Mouse (Mus musculus) right cerebral cortex, postnatal 25 days (tissue): ENCODE data around the gene Krt26.
A peak's percentile ranks its signal among the peaks of the same experiment; 100 is the strongest.

Experiments
- DNase-seq: peaks from one replicate; pipeline ENCODE4 v3.0.0; 2022

Krt26 gene

DNA sequence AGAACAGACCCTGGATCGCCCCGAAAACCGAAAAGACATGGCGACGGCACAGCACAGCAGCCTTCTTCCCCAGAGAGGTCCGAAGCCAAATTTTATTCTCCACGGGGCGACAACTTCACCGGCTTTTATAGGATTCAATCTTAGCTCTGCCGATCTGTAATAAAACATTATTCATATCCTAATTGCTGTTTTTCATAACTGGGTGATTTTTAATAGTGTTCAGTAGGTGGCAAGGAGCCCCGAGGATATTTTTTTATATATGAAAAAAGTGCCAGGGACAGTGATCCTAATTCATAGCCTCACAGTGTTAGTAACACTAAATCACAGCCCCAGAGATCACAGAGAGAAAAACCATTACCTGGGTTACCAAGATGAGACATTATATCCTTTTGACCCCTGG lies at the start of gene Krt26:
Gene Krt26 (minus strand): TSS at position 101 of the 400 bp plus-strand sequence.
- no peak for DNase-seq

DNA sequence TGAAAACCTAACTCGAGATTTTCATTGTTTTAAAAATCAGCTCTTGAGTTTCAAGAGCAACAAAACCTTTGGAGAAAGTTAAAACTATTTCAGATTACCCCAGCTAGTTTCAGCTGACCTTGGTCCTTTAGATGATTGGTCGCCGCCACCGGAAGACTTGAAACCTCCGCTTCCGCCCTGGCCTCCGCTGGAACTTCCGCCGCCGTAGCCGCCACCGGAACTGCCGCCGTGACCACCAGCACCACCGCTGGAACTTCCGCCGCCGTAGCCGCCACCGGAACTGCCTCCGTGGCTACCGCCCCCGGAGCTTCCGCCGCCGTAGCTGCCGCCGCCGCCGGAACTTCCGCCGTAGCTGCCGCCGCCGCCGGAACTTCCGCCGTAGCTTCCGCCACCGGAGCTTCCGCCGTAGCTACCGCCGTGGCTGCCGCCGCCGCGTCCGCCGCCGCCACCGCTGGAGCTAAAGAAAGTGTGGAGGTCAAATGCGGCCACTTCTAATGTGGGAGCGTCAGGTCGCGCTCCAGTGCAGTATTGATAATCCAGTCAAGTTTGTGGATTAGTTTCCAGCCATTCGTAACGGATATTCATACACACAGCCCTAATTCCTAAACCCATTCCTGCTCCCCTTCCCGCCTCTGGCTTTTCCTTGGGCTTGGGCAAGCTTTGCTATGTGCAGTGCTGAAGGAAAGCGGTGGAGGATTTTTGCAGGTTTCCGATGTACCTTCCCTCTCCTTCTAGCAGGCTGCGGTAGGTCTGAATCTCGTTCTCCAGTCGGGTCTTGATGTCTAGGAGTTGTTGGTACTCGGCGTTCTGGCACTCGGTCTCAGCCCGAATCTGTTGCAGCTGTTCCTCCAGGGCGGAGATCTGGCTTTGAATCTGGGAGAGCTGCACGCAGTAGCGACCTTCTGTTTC lies 48.3 kb upstream of the Krt26 start:
- peak; percentile 88 for DNase-seq

DNA sequence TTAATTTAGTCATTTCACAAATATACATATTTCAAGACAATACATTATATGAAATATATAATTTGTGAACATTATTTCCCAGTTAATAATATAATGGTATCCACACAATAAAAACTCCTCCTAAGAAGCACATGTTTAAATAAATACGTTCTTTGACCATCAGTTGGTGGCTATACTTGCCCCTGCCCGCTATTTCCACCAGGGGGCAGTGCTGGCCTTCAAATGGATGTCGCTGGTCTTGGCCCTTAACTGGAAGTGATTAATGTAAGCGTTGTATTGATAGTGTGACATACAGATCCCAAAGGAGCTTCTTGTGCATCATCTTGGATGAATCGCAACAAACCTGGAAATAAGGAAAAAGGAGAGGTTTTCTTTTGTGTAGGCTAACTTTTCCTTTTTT lies 41.8 kb upstream of the Krt26 start:
- peak; percentile 54 for DNase-seq

DNA sequence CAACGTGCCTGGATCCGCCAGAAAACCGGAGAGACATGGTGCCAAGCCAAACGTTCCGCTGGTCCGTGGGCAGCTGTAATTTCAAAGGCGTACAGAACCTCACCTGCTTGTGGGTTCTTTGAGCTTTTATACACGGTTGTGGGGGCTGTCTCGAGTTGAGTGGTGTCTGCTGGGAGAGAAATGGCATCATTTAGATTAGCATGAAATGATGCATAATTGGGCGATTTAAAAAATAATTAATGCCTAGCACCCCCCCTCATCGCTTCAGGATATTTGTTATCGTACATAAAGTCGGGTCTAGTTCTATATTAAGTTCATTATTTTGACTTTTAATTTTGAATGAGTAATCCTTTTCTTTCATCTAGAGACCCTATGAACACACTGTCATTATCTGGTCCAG lies 37.0 kb upstream of the Krt26 start, which contains the start of gene Krt28:
Gene Krt28 (minus strand): TSS at position 101 of the 400 bp plus-strand sequence.
- DNase-seq, result no peak

DNA sequence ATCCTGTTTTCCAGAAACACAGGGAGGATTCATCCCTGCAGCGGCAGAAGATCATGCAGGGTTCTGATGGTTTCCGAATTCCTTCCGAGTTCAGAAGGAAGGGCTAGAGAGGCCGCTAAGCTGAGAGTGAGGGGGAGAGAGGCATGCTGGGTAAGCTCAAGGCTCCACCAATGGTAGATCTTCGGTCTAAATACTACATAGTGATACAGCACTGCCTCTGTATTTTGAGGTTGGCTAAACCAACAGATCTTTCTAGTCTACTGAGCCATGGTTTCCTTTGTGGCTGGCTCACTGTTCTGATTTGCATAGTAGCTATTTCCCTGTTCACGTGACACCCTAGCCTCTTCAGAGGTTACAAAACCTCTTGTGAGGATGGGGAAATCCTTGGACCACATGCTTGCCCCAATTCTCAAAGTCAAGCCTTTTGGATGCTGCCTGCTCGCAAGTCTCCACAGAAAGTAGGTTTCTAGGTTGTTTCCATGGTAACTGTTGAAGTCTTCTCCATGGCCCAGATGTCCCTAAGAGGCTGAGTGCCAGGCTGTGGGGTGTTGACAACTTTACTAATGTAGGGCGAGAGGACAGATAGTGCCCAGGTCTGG lies 32.2 kb upstream of the Krt26 start:
- peak; percentile 50 for DNase-seq

DNA sequence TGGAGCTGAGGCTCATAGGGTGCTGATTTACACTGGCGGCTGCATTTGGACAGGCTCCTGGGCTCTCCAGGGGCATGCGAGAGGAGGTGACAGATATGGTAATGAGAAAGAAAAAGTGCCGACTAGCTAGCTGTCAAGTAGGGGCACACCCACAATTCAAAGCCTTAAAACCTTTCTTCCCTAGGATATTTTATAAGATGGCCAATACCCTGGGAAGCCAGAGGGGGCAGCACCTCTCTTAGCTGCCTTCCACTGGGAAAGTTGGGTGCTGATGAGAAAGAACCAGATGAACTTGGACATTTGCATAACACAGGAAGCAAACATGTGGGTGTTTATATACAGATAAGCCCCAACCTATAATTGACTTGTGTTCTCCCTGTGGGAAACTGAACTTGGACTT lies 31.5 kb upstream of the Krt26 start:
- DNase-seq, result no peak

DNA sequence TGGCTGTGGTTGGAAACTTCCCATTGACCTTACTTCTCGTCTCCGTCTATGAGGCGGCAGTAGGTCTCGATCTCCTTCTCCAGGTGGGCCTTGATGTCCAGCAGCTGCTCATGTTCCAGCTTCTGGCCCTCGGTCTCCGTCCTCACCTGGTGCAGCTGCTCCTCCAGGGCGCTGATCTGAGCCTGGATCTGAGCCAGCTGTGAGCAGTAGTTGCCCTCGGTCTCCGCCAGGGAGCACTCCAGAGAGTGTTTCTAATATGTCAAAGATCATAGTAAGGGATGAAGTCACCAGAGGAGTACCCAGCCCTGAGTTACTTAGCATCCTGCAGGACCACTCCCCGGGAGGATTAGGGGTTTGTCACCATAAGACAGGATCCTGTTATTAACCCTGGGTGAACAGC lies 29.0 kb upstream of the Krt26 start:
- no peak for DNase-seq

DNA sequence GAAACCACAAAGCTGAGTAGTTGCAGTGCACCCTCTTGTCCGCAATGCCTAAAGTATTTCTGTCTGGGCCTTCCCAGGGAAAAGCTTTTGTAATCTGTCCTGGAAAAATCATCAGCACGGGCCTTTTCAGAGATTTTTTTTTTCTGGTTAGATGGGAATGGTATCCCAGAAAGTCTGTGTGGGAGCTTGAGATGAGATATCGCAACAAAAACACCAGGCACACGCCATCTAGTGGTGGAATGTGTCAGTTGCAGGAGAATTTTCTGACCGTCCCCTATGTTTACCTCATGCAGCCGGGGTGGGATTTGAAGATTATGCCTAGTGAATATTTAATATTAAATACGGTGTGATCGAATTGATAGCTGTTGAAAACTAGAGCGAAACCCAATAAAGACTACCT lies 26.6 kb upstream of the Krt26 start:
- DNase-seq, result peak; percentile 30

DNA sequence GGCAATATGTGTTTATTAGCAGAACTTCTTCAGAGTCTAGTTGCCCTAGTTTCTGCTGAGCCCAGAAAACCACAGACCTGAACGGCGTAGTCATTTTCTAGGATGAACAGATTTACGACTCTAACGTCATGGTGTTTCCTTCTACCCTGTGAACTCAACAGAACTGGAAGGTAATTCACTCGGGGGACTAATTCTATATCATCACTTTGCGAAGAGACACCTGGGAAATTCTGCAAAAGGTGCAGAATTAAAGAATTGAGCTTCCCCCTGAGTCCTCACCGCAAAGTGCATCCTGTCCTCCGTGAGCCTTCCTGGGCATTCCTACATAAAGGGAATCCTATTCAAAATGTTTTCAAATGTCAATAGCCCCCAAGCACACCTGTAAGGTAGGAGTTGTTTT lies 23.7 kb upstream of the Krt26 start:
- DNase-seq, result no peak

DNA sequence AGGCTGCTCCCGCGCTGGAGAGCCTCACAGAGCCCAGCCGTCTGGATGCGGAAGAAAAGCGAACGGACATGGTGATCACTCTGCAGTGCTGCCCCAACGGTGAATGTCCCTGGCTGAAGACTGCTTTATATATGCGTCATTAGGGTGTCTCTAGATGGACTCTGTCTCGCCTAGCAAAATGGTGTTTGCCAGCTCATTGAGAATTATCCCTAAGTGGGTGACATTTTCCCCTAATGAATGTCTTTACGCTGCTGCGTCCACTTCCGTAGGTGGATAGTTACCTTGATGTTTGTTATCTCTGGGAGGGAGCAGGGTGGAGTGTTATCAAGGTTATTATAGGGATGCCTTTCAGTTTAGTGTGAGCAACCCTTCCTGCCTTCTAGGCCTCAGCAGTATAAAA lies 13.2 kb upstream of the Krt26 start, which contains the start of gene Krt27:
Gene Krt27 (minus strand): TSS at position 101 of the 400 bp plus-strand sequence.
- no peak for DNase-seq

DNA sequence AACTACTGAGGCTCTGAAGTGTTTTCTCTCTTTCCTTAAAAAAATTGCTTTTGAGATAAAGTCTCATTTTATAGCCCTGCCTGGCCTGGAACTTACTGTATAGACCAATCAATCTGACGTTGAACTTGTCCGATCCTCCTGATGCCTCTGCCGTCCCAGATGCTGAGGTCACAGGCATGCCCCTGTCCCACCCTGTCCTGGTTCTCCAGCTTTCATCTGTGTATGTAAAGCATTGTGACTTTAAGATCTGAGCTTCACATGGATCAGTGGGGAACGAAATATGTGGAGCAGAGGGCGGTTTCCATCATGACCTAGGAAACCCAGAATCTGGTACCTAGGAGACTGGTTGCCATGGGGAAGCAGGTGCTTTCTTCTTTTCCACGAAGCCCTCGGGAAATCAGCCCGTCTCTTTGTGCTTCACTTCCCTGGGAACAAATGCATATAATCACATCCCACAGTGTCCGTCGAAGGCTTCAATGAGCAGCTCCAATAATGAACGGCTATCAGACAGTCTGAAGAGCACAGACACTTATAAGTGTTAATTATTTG lies 1.6 kb upstream of the Krt26 start:
- DNase-seq, result no peak

DNA sequence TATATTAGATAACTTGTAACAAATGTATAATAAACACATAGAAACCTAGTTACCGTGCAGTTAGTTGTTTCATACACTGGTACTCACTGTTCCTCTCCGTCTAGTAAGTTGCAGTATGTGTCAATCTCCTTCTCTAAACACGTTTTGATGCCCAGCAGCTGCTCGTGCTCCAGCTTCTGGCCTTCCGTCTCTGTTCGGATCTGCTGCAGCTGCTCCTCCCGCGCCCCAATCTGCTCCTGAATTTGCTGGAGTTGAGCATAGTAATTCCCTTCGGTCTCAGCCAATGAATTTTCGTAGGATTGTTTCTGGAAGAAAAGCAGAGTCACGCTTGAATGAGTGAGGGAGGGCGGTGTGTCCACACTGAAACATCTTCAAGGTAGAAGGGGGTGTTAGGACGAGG lies 4.3 kb downstream of the Krt26 start:
- DNase-seq, result peak; percentile 23

DNA sequence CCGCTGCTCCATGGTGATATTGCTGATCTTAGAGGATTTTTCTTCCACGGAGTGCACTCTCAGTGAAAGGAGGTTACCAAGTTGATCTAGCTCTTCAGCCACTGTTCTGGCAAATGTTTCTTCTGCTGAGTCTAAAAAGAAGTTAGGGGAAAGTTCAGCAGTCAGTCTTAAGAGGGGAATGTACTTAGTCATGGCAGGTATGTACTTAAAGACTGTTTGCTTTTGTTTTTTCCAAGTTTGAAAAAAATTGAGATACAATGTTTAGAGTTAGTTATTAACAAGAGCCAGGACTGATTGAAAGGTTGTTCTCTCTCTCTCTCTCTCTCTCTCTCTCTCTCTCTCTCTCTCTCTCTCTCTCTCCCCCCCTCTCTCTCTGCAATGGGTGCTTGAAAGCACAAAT lies 8.1 kb downstream of the Krt26 start:
- no peak for DNase-seq

DNA sequence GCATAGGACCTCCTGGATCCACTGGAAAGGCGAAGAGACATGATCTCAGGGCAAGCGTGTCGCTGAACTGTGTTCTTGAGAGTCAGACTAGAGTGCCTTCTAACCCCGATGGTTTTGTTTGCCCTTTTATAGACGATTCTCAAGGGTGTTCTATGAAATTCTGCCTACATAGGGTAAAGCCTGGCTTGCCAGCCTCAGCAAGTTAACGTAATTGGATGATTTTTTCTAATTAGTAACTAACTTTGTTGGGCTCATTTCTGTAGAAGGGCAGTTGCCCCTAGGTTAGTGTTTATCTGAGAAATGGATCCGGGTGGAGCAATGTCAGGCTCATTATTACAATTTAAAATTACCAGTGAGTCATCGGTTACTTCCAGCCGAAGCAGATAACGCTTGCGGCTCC lies 14.9 kb downstream of the Krt26 start, which contains the start of gene Krt25:
Gene Krt25 (minus strand): TSS at position 101 of the 400 bp plus-strand sequence.
- DNase-seq, result no peak

DNA sequence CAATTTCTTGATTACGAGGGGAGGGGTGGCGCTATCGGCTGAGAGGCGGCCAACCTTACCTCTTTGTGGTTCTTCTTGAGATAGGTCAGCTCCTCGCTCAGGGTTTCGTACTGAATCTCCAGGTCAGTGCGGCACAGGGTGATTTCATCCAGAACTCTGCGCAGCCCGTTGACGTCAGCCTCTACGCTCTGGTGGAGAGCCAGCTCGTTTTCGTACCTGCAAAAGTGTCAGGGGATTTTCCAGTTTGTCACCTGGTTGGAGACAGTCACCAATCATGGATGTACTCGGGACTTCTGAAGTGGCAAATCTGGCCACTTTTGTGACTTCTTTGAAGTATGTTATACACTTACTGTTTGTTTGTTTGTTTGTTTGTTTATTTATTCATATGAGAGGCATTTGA lies 16.7 kb downstream of the Krt26 start:
- no peak for DNase-seq

DNA sequence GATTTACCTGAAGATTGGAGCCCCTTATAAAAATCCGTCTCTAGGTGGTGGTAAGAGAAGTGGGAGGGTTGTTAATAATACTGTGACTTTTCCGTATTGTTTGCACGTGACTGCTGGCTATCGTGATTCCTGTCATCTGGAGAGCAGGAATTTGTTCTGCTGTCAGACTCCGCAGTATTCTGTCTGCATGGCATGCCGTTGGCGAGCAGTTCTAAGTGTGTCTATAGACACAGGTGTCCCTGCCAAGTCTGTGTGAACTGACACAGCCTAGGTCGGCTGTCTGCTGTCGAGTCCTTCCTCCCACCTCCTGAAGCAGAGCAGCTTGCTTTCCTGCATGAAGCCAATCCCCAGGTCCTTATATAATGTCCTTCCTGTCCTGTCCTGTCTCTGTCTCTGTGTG lies 18.6 kb downstream of the Krt26 start:
- DNase-seq, result no peak

DNA sequence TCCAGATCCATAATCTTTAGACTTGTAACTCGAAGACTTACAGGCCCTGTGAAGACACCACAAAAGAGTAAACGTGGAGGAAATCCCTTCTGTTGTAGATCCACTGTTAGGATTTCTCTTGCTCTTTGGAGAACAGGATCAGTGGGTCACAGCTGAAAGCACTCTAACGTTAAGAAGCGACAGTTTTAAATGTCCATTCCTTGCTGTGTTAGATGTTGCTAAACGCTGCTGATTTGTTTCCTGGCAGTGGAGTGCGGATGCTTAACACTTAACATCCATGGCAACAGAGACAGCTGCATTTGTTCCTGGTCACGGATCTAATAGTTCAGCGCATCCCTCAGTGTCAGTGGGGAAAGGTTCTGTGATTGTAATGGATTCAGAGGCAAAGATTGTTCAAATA lies 21.2 kb downstream of the Krt26 start:
- DNase-seq, result no peak

DNA sequence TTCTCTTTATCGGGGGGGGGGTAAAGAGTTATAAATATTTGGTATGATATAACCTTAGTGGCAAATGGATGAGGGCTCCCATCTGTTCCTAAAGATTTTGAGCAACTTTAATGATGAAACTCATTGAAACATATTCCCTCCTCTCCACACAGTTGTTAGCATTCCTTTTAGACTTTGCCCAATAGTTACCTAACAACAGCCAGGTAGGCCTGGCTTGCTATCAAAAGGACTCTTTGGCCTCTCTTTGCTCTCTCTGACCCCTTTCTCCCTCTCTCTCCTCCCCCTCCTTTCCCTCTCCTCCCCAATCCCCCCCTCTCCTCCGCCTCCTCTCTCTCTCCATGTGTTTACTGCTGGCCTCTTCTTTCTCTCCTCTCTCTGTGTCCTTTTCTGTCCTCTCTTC lies 23.2 kb downstream of the Krt26 start:
- no peak for DNase-seq

DNA sequence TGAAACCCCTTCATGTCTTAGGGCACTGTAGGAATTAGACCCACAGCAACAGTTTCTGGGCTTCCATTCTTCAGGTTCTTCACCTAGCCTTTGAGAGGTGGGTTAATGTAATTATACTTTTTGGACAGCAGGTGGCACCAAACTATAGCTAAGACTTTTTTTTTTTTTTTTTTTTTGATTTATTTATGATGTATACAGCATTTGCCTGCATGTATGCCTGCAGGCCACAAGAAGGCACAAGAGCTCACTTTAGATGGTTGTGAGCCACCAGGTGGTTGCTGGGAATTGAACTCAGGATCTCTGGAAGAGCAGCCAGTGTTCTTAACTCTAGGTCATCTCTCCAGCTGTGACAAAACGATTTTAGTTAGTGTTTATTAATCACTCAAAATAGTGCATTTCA lies 26.9 kb downstream of the Krt26 start:
- no peak for DNase-seq

DNA sequence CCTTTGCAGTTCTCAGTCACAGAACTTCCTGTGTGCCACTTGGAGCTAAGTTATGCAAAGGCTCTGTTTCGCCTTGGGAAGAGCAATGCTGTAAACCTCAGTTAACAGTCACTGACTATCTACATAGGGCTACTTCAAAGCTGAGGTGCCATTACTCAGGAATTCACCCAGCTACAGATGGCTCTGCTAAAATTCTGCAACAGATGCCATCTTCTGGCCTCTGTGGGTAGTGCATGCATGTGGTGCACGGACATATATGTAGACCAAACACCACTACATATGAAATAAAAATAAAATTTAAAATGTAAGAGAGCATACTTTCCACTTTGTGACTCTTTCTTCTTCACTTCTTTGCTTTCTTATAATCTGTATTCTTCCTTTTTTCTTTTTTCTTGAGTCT lies 30.2 kb downstream of the Krt26 start:
- peak; percentile 48 for DNase-seq

DNA sequence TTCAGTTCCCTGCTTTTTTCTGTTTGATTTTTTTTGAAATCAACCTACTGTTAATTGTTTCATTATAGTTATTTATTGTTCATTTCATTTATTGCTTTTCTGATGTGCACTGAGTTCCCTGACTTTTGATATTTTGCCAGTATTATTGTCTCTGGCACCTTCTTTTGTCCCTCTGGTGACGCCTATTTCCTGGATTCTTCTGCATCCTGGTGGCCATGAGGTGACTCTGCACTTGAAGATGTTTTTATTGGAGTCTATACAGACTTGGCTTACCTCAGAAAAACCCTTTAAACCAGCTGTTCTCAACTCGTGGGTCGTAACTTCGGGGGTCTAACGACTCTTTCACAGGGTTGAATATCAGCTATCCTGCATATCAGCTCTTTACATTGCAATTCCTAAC lies 42.7 kb downstream of the Krt26 start:
- DNase-seq, result no peak

DNA sequence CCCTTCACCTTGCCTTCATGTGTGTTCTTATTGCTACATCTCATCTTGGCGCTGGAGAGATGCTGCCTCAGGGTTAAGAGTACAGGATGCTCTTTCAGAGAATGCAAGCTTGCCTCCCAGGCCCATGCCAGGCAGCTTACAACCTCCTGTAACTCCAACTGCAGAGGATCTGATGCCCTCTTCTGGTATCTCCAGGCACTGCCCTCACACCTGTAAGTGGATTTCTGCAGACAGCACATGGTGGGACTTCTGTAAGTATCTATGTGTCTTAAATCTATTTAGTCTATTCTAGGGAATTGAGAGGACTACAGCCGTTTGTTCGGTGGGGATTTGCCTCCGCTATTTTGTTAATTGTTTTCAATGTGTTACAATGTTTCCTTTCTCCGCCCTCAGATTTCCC lies 44.9 kb downstream of the Krt26 start:
- peak; percentile 13 for DNase-seq

DNA sequence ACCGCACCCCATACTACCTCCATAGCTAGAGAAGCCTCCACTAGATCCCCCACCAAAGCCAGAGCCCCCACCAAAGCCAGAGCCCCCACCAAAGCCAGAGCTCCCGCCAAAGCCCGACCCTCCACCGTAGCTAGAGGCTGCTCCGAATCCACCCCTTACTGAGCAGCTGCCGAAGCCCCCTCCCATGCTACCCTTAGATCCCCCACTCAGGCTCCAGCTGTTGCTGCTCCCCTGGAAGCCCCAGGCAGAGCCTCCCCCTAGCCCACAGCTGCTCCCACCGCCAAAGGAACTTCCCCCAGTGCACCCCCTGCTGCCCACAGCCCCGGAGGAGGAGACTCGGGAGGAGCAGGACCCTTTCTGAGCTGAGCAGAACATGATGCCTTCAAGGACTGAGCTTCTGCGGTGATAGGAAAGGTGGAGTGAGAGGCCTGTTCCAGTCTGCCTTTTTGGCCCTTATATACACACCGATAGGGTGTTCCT lies 52.9 kb downstream of the Krt26 start, which contains the start of gene Krt24:
Gene Krt24 (minus strand): TSS at position 430 of the 480 bp plus-strand sequence.
- DNase-seq, result no peak

DNA sequence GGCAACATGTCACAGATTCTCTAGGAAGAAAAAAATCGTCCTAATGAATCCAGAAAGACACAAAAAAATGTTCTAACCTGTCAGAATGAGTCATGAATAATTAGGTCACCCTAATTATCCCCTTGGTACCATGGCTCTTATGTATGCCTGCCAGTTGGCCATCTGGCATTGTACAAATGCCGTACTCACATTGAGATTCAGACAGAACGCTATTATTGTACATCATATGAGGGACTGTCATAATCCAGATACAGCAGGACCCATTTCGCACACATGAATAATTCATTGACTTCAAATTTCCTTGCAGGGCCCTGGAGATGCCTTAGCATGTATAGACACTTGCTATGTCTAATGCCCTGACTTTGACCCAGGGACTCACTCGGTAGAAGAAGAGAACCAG lies 53.8 kb downstream of the Krt26 start:
- DNase-seq, result no peak
